Mouse (Mus musculus) CD4-positive naive resting alpha-beta T cell, adult 76 days (primary cell): ENCODE measurements around the gene Cdipt. TPM values are rescaled to one million over a fixed set of nuclear protein-coding genes. Genes with fewer than 3 reads are reported as not detected.

Source experiments
- total RNA-seq: library from RNA; stranded (reverse); gene quantifications from one replicate; pipeline ENCODE4 v1.2.4, GENCODE M21; 2023

Cdipt gene
- total RNA-seq: 99.9 TPM

GRCm38 (mm10) chr7:126975893-126975949 lies at the start of gene Cdipt:
TSS of gene Cdipt (plus strand) at chr7:126975914.

DNA sequence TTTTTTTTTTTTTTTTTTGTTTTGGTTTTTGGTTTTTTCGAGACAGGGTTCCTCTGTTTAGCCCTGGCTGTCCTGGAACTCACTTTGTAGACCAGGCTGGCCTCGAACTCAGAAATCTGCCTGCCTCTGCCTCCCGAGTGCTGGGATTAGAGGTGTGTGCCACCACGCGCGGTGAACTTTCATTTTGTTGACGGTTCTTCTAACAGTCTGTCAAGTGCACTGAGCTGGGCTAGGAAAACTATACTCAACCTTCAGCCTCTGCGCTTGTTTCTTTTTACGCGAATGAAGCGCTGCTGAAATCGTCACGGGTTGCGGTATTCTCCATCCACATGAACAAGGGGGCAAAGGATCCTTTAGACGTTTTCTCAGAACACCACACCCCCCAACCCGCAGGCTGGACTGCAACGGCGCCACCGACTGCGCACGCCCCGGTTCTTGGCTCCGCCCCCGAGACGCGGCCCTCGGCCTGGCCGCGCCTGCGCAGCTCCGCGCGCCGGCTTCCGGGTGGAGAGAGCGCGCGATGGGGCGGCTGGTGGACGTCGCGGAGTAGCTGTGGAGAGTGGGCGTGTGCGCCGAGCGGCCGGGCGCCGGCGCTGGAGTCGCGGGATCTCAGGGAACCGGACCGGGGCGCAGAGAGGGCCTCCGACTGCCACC lies 47.2 kb upstream of the Cdipt start, which contains the start of gene Kctd13:
Gene Kctd13 (plus strand): TSS at position 496 of the 654 bp plus-strand sequence.

GRCm38 (mm10) chr7:126949403-126949792 lies 26.3 kb upstream of the Cdipt start, which contains the start of gene Asphd1:
TSS of gene Asphd1 (minus strand) at chr7:126949582.

DNA sequence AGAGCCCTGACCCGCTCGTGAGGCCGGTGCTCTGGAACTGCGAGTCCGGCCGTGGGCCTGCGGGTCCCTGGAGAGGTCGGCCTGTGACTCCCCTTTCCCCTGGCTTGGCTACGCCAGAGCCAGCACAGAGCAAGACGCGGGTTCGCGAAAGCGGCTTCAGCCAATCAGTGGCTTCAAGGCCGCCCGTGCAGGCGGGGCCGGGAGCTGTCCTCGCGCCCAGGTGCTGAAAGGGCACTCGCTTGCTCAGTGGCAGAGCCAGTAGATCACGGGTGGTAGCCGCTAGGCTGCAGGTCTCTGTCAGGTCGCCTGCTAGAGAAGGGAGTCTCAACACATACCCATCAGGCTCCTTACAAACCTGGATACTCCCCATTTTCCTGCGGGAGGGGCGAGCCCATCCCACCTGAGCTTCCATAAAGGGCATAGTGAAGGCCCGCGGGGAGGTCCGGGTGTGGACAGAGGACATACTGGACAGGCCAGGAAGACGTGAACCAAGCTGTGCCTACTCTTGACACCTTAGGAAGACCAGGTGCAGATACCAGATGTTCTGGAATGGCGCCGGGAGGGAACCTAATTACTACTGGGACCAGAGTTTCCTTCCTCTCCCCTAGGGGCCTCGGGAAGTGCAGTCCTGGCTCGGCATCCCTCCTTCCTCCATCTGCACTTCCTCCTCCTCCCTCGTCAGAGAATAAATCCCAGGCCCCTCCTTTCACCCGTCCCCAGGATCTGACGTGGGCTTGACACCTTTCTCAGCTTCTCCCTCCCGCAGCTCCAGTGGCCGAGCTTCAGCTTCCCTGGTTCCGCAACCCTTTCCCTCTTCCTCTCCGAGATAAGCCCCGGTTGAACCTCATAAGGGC lies 25.7 kb upstream of the Cdipt start, which contains the start of gene Sez6l2:
Gene Sez6l2 (plus strand): TSS at position 771 of the 854 bp plus-strand sequence.

DNA sequence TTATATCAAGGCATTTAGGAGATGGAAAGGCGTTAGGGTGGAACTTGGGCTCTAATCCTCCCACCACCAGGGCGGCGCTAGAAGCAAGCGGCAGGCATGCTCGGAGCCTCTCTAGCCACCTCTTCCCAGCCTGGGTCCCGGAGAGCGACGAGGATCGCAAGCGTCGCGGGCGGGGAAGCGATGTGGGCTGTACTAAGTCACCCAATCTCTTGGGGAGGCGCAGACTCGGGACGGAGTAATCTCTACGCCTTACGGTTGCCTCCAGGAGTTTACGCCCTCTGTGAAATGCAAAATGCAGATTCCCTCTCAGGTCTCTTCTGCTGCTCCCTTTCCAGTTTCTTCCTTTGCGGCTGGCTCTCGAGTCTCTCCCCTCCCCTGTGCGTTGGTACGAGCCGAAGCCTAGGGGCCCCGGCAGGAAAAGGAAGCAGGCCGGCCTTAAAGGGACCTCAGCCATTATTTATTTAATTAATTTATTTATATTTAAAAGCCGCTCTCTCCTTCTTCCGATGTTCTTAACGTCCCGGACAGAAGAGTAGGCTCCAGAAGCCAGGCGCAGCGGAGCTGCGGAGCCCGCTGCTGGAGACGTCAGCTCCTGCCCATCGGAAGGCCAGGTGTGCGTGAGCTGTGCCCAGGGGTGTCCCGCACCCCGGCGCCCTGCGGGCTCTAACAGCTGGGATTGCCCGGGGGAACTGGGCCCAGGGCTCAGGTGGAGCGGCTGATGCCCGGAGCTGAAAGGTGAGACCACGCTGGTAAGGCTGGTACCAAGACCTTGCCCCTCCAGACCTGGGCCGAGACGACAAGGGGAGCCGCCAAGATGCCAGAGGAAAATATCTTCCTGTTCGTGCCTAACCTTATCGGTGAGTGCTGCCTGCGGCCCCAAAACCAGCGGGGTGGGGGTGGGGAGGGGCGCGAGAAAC lies 494 bp downstream of the Cdipt start, which contains the start of gene Cdiptos:
Gene Cdiptos (minus strand): TSS at position 149 of the 917 bp plus-strand sequence.

DNA sequence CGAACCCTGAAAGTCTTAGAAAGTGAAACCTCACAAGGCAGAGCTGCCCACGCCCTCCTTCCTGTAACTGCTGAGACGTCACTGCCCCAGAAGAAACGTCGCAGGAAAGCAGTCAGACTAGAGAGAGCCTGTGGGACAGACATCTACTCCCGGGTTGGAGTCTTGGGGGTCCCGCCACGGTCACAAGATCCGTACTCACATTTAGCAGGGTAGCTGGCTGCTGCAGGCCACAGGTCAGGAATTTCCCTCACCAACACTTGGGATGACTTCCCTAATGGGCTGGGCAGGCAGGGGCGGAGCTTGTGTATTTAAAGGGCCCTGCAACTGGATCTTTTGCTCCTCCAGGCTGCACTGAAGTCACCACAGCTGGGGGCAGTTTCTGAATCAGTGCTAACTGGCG lies 38.6 kb downstream of the Cdipt start, which contains the start of gene Mvp:
Gene Mvp (minus strand): TSS at position 302 of the 400 bp plus-strand sequence.

DNA sequence TGATC lies 40.6 kb downstream of the Cdipt start, which contains the start of gene Pagr1b:
Gene Pagr1b (minus strand): TSS at position 4 of the 5 bp plus-strand sequence.

GRCm38 (mm10) chr7:127016971-127017949 lies 41.5 kb downstream of the Cdipt start, which contains the start of gene Pagr1a:
TSS of gene Pagr1a (minus strand) at chr7:127017352.

GRCm38 (mm10) chr7:127020901-127021562 lies 45.3 kb downstream of the Cdipt start, which contains the start of the genes Gm42742 and Prrt2:
TSS of gene Gm42742 (minus strand) at chr7:127021097.
TSS of gene Prrt2 (minus strand) at chr7:127021211.

GRCm38 (mm10) chr7:127026984-127027726 lies 51.4 kb downstream of the Cdipt start, which contains the start of gene Maz:
TSS of gene Maz (minus strand) at chr7:127027037.

Other genes with a start within 250 kb of the Cdipt start
- gene Mapk3, start 216.3 kb upstream of the Cdipt start, total RNA-seq: 29.3 TPM
- gene Gdpd3, start 209.6 kb upstream of the Cdipt start, total RNA-seq: 2.6 TPM
- 256 TPM for gene Ypel3, start 199.0 kb upstream of the Cdipt start, total RNA-seq
- 8.0 TPM for gene Tbx6, start 194.4 kb upstream of the Cdipt start, total RNA-seq
- 239 TPM for gene Ppp4c, start 183.4 kb upstream of the Cdipt start, total RNA-seq
- not detected for gene Fam57b, start 178.2 kb upstream of the Cdipt start, total RNA-seq
- not detected for gene 4930451I11Rik, start 144.3 kb upstream of the Cdipt start, total RNA-seq
- not detected for gene Doc2a, start 128.5 kb upstream of the Cdipt start, total RNA-seq
- gene Hirip3, start 113.9 kb upstream of the Cdipt start, total RNA-seq: 24.4 TPM
- gene Ino80e, start 113.5 kb upstream of the Cdipt start, total RNA-seq: 60.5 TPM
- 72.3 TPM for gene Taok2, start 91.2 kb upstream of the Cdipt start, total RNA-seq
- 22.6 TPM for gene Tmem219, start 53.0 kb upstream of the Cdipt start, total RNA-seq
- gene Kctd13, start 47.0 kb upstream of the Cdipt start, total RNA-seq: 37.3 TPM
- gene Asphd1, start 26.3 kb upstream of the Cdipt start, total RNA-seq: not detected
- gene Sez6l2, start 25.4 kb upstream of the Cdipt start, total RNA-seq: 6.1 TPM
- 0.62 TPM for gene Cdiptos, start 184 bp downstream of the Cdipt start, total RNA-seq
- gene Mvp, start 38.7 kb downstream of the Cdipt start, total RNA-seq: 25.5 TPM
- gene Pagr1b, start 40.6 kb downstream of the Cdipt start, total RNA-seq: 5.4 TPM
- gene Pagr1a, start 41.4 kb downstream of the Cdipt start, total RNA-seq: 26.5 TPM
- 32.5 TPM for gene Gm42742, start 45.2 kb downstream of the Cdipt start, total RNA-seq
- gene Prrt2, start 45.3 kb downstream of the Cdipt start, total RNA-seq: 5.3 TPM
- 197 TPM for gene Maz, start 51.1 kb downstream of the Cdipt start, total RNA-seq
- 3.0 TPM for gene Kif22, start 66.6 kb downstream of the Cdipt start, total RNA-seq
- gene Zg16, start 111.4 kb downstream of the Cdipt start, total RNA-seq: not detected
- gene AI467606, start 115.4 kb downstream of the Cdipt start, total RNA-seq: 36.6 TPM
- 44.2 TPM for gene Qprt, start 146.3 kb downstream of the Cdipt start, total RNA-seq
- 334 TPM for gene Spn, start 161.9 kb downstream of the Cdipt start, total RNA-seq
- gene Cd2bp2, start 220.1 kb downstream of the Cdipt start, total RNA-seq: 71.0 TPM
- gene Tbc1d10b, start 232.6 kb downstream of the Cdipt start, total RNA-seq: 42.1 TPM
- gene Mylpf, start 233.0 kb downstream of the Cdipt start, total RNA-seq: 19.4 TPM